Mouse (Mus musculus): Measurements from ENCODE around the gene Cabp7. TPM values are rescaled to one million over a fixed set of nuclear protein-coding genes. Genes with fewer than 3 reads are reported as not detected.

The Cabp7 gene
- total and polyA plus RNA-seq, 3 experiments = 0.51 TPM; not detected in 2

DNA sequence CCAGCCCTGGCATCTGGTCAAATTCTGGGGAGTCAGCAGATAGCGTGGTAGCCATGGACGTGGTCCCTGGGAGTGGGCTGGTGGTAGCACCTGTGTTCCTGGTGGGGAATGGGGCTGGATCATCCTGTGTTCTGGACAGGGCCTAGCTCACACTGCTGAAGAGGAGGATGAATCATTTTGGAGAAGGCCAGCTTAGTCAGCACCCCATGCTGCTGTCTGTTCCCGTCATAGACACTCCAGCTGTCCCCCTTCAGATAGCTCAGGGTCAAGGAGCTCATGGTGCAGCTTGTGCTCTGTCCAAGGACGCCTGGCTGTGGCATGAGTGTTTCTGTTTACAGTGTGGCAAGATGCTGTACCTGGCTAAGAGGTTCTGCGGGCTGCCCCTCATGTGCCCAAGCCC is 28.0 kb downstream of the Cabp7 start:
- dilution Hi-C loops (cut with MboI; ENCODE audit: extremely low pct_ligation_motif_present, extremely low pct_unique_long_range_greater_than_20kb, low sequenced_read_pairs) = no loop called here
- no peaks in the 10 kb centered on the region; the same call in 1 of the 2 replicates for H3K79me2 ChIP-seq (replicated peaks; ENCODE audit: control insufficient read depth, extremely low read depth, insufficient read depth, poor library complexity, severe bottlenecking)
- in situ Hi-C loops (cut with MboI; ENCODE audit: low pct_ligation_motif_present, low pct_unique_long_range_greater_than_20kb, low sequenced_read_pairs) = no loop called here
- peaks cover 19 to 47% of the 10 kb centered on the region in 2 experiments for H3K36me3 ChIP-seq (replicated peaks in 1 of 2; ENCODE audit: control insufficient read depth in 1 of 2, insufficient read depth in 1 of 2, low read length in 1 of 2)
- H3K4me2 ChIP-seq (ENCODE audit: insufficient read depth, low read depth, poor library complexity, severe bottlenecking) = no peak overlapping the region
- H3K27ac ChIP-seq (ENCODE audit: insufficient read depth, low read depth) = no peak overlapping the region
- H3K9me3 ChIP-seq (replicated peaks; ENCODE audit: low read length) = no peaks in the 10 kb centered on the region
- H3K27me3 ChIP-seq (replicated peaks) = no peaks in the 10 kb centered on the region
- no peak for TF ChIP-seq RAD21 (IDR thresholded peaks at IDR 0.05; ENCODE audit: low read depth, low read length)
- 0 out of 2 replicates have a peak, but pooled peaks have one; percentile 9 for TF ChIP-seq MAFK (IDR thresholded peaks at IDR 0.05; ENCODE audit: insufficient replicate concordance, low read length)
- H3K4me3 ChIP-seq (replicated peaks in 1 of 3; ENCODE audit: low read depth in 2 of 3, low read length in 2 of 3, poor library complexity in 1 of 3) = no peak overlapping the region
- no peak for DNase-seq (ENCODE audit: extremely low read depth)
- H3K4me1 ChIP-seq (ENCODE audit: control insufficient read depth in 1 of 2, insufficient read depth in 2 of 2) = peaks cover 33 to 71% of the 10 kb centered on the region in 2 experiments
- H3K9ac ChIP-seq (ENCODE audit: insufficient read depth, low read depth) = no peak overlapping the region

DNA sequence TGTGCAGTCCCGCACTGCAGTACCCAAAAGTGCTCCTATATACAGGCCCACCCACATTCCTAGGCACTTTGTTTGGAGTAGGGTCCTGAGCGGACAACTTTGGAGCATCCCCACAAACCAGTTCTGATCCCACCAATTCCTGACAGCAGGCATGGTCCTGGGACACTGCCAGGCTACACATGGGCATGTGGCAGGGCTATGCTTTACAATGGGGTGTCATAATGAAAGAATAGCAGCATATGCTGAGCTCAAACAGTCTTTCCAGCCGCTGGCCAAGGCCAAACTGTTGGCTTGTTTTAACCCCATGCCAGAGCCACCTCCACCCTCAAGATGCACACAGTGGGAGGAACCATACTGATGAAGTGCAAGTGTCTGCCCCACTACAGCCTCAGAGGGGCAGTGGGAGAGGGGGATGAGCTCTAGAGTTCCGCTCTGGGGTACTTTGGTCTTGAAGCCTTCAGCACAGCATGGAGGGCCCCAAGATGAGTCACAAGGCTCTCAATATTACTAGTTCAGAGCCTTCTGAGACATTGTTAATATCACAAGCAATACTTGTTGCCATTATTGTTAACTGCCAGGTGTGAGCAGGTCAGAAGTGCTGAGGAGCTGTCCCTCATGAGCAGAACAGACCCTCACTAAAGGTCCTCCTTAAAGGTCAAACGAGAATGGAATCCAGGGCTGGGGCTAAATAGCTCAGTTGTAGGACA is 29.9 kb downstream of the Cabp7 start:
- Histone ChIP-seq H3K9ac (ENCODE audit: insufficient read depth, low read depth) (no peak overlapping the region), H3K79me2 (replicated peaks; ENCODE audit: control insufficient read depth, extremely low read depth, insufficient read depth, poor library complexity, severe bottlenecking) (no peaks in the 10 kb centered on the region; the same call in 1 of the 2 replicates), H3K4me1 (ENCODE audit: control insufficient read depth in 1 of 2, insufficient read depth in 2 of 2) (peaks cover 42 to 90% of the 10 kb centered on the region in 2 experiments), H3K4me2 (ENCODE audit: insufficient read depth, low read depth, poor library complexity, severe bottlenecking) (no peak overlapping the region), H3K27me3 (replicated peaks) (no peaks in the 10 kb centered on the region), H3K9me3 (replicated peaks; ENCODE audit: low read length) (no peaks in the 10 kb centered on the region), H3K27ac (ENCODE audit: insufficient read depth, low read depth) (no peak overlapping the region), H3K36me3 (replicated peaks in 1 of 2; ENCODE audit: control insufficient read depth in 1 of 2, insufficient read depth in 1 of 2, low read length in 1 of 2) (peaks cover 7 to 39% of the 10 kb centered on the region in 2 experiments), H3K4me3 (replicated peaks in 1 of 3; ENCODE audit: low read depth in 2 of 3, low read length in 2 of 3, poor library complexity in 1 of 3) (no peak overlapping the region)
- peak; percentile 89 for TF ChIP-seq IRF4 (IDR thresholded peaks at IDR 0.05; ENCODE audit: low read depth, low read length)
- TF ChIP-seq TCF12 (IDR thresholded peaks at IDR 0.05; ENCODE audit: low read depth, low read length) = peak; percentile 54; the same call in 1 of the 2 replicates
- TF ChIP-seq EP300 (IDR thresholded peaks at IDR 0.05; ENCODE audit: low read length) = peak; percentile 78
- TF ChIP-seq TBP (conservative IDR thresholded peaks at IDR 0.05; ENCODE audit: low read depth, low read length) = no peak
- peak; percentile 51; the same call in 1 of the 2 replicates for TF ChIP-seq JUND (conservative IDR thresholded peaks at IDR 0.05; ENCODE audit: low read depth, low read length)
- TF ChIP-seq ETS1 (conservative IDR thresholded peaks at IDR 0.05; ENCODE audit: low read depth, low read length) = 0 out of 2 replicates have a peak, but pooled peaks have one; percentile 30
- TF ChIP-seq USF2 (conservative IDR thresholded peaks at IDR 0.05; ENCODE audit: low read depth, low read length) = no peak
- TF ChIP-seq MAX (IDR thresholded peaks at IDR 0.05; ENCODE audit: low read length) = no peak
- peak; percentile 48; the same call in 1 of the 2 replicates for TF ChIP-seq BHLHE40 (IDR thresholded peaks at IDR 0.05; ENCODE audit: low read depth, low read length)
- TF ChIP-seq MXI1 (IDR thresholded peaks at IDR 0.05; ENCODE audit: low read depth, low read length) = peak; percentile 46; the same call in 1 of the 2 replicates
- TF ChIP-seq MEF2A (IDR thresholded peaks at IDR 0.05; ENCODE audit: borderline replicate concordance, low read depth, low read length) = peak; percentile 24; the same call in 1 of the 2 replicates
- no peak for TF ChIP-seq E2F4 (IDR thresholded peaks at IDR 0.05; ENCODE audit: insufficient replicate concordance, low read depth, low read length)
- TF ChIP-seq JUN (IDR thresholded peaks at IDR 0.05; ENCODE audit: insufficient read depth, low read depth, low read length) = peak; percentile 58
- peak; percentile 53; the same call in 1 of the 2 replicates for TF ChIP-seq RCOR1 (conservative IDR thresholded peaks at IDR 0.05; ENCODE audit: low read depth, low read length)
- TF ChIP-seq PAX5 (IDR thresholded peaks at IDR 0.05; ENCODE audit: low read length) = no peak
- no peak for TF ChIP-seq MAZ (IDR thresholded peaks at IDR 0.05; ENCODE audit: low read depth, low read length)
- DNase-seq (ENCODE audit: extremely low read depth) = peak; percentile 31
- in situ Hi-C loops (cut with MboI; ENCODE audit: low pct_ligation_motif_present, low pct_unique_long_range_greater_than_20kb, low sequenced_read_pairs) (no loop called here), dilution Hi-C loops (cut with MboI; ENCODE audit: extremely low pct_ligation_motif_present, extremely low pct_unique_long_range_greater_than_20kb, low sequenced_read_pairs) (no loop called here)
